Mouse (Mus musculus) E14TG2a.4 (cell line): ENCODE results near the gene Ephb2.

Experiments
- H3K27me3 ChIP-seq: 2 replicates; pipeline ENCODE4 v1.6.1; 2014; ENCODE audit warnings: low read length, control low read depth; ENCODE audit not compliant: insufficient read depth
- H3K36me3 ChIP-seq: 2 replicates; pipeline ENCODE4 v1.6.1; 2014; ENCODE audit warnings: low read length, control low read depth; ENCODE audit not compliant: insufficient read depth
- H3K4me1 ChIP-seq: replicated peaks from 2 replicates; pipeline ENCODE4 v1.6.1; 2014; ENCODE audit warnings: low read depth, low read length, control low read depth
- H3K4me3 ChIP-seq: replicated peaks from 2 replicates; pipeline ENCODE4 v1.5.1; 2014; ENCODE audit warnings: mild to moderate bottlenecking, low read length
- H3K9me3 ChIP-seq: 2 replicates; pipeline ENCODE4 v1.6.1; 2014; ENCODE audit warnings: low read length, control low read depth
- CTCF ChIP-seq: conservative IDR thresholded peaks from 2 replicates; pipeline ENCODE4 v1.5.1; 2014; ENCODE audit warnings: low read length
- NANOG ChIP-seq: IDR thresholded peaks from 2 replicates; pipeline ENCODE4 v1.6.1; 2014; ENCODE audit warnings: borderline replicate concordance, low read length, mixed read lengths
- POU5F1 ChIP-seq: IDR thresholded peaks from 2 replicates; pipeline ENCODE4 v1.6.1; 2014; ENCODE audit warnings: low read length, borderline replicate concordance

The Ephb2 gene

DNA sequence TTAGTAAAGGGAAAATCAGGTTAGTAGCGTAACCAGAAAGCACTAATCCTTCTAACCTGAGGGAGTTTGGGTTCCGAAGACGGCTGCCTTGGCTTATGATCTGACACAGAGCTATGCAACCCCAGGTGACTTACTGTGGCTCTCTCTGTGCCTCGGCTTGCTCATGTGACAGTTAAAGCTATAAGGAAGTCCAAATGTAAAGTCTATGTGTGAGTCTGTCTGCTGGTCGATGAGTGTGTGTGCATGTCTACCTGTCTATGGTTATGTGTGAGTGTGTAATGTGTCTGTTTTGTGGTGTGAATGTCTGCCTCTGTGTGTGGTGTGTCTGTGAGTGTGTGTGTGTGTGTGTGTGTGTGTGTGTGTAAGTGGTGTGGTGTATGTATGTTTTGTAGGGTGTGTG, 33.8 kb downstream of the Ephb2 start:
- H3K4me1 ChIP-seq, result peaks cover 92% of the 10 kb centered on the region
- no peaks in the 10 kb centered on the region for H3K36me3 ChIP-seq
- TF ChIP-seq POU5F1 (no peak), CTCF (no peak)
- no peak overlapping the region for H3K4me3 ChIP-seq
- no peaks in the 10 kb centered on the region for H3K9me3 ChIP-seq
- H3K27me3 ChIP-seq, result no peaks in the 10 kb centered on the region

DNA sequence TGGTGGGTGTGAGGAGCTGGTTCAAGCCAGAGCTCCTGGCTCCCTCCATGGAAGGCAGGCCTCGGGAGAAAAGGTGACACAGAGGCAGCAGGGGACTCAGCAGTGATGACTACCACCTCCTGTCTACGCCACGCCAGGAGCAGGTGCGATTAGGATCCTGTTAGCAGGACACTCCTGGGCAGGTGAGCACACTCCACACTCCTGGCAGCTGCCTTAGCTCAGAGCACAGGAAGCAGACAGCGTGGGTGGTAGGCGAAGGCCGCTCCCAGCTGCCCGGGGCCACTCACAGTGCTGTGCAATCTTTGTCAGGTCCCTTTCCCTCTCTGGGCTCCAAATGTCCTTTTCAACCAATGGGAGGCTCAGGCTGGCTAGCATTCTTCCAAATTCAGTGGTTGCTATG, 34.3 kb downstream of the Ephb2 start:
- Histone ChIP-seq H3K9me3 (no peaks in the 10 kb centered on the region), H3K4me3 (no peak overlapping the region), H3K36me3 (no peaks in the 10 kb centered on the region), H3K4me1 (peaks cover 87% of the 10 kb centered on the region), H3K27me3 (no peaks in the 10 kb centered on the region)
- TF ChIP-seq NANOG (no peak), CTCF (no peak), POU5F1 (no peak)

DNA sequence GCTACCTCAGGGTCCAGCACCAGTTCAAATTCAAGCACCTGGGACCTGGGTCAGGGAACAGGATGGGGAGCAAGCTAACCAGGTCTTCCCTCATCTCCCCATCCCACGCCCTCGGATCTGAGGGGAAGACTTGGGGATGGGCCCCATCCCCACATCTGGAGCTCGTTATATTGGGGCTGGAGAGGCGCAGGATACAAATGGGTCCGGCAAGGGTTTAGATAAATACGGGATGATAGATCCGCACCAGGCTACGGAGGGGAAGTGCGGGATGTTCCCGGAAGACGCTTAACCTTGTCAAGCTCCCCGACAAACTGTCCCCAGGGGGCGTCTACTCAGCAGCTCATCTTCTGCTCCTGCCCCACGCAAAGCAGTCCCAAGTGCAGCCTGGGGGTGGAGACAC, 35.4 kb downstream of the Ephb2 start:
- no peaks in the 10 kb centered on the region for H3K9me3 ChIP-seq
- TF ChIP-seq NANOG (no peak), POU5F1 (no peak), CTCF (no peak)
- no peak overlapping the region for H3K4me3 ChIP-seq
- no peaks in the 10 kb centered on the region for H3K36me3 ChIP-seq
- peaks cover 76% of the 10 kb centered on the region for H3K4me1 ChIP-seq
- H3K27me3 ChIP-seq, result no peaks in the 10 kb centered on the region

DNA sequence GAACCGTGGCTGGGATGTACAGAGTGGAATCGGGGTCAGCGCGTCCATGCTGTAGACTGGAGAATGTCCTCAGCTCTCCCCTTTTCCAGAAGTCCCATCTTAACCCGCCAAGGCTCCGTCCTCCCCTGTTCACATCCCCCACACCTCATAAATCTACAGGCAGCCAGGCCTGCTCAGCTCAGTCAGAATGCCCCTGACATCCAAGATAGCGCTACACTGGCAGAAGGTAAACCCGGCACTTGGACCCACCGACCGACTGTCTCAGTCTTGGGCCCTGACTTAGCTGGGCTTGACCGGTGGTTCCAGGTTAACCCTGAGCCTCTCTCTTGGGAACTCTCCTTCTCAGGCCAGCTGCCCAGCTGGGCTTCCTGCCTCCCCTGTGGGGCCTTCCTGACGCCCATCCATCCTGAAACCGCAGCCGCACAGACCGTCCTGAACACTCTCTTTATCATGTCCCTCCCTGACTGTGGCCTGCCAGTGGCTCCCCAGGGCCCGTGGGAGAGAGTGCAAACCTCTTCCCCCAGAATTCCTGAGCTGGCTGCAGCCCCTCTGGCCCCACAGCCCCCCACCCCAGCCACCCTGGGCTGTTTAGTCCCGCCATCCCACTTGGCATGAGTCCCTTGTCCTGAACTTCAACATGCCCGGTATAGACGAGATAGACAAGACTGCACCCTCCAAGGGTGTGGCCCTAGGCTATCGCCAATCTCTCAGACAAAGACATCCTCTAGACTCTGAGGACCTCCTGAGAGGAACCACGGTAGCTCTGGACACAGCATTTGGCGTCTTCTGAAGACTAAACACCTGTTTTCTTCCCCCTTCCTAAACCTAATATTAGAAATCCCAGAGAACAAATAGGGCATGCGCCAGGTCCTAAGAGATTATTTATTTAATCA, 37.9 kb downstream of the Ephb2 start:
- TF ChIP-seq CTCF (no peak), POU5F1 (no peak), NANOG (no peak)
- Histone ChIP-seq H3K4me3 (0 out of 2 replicates have a peak overlapping the region, but pooled peaks have one; percentile 7), H3K9me3 (no peaks in the 10 kb centered on the region), H3K4me1 (peaks cover 52% of the 10 kb centered on the region), H3K27me3 (no peaks in the 10 kb centered on the region), H3K36me3 (no peaks in the 10 kb centered on the region)

DNA sequence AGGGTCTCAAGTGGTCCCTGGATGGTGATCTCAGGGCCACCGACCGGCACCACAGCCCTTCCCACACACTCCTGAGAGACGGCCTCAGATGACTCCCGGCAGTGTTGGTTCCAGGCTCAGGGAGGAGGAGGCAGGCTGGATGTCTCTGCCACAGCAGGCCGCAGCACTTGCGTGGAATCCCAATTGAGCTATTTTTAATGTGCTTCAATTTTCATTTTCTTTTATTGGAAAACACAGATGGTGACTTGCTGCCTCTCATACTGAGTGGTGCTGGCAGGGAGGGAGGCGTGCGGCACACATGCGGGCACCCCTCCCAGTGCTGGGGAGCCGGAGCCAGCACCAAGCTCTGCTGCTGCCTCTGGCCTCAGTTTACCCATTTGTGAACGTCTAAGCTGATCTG, 42.5 kb downstream of the Ephb2 start:
- Histone ChIP-seq H3K4me3 (no peak overlapping the region), H3K9me3 (no peaks in the 10 kb centered on the region), H3K4me1 (peaks cover 17% of the 10 kb centered on the region), H3K27me3 (0 out of 2 replicates have a peak, but pooled peaks cover 4% of the 10 kb centered on the region), H3K36me3 (no peaks in the 10 kb centered on the region; the same call in 1 of the 2 replicates)
- TF ChIP-seq CTCF (no peak), POU5F1 (no peak), NANOG (no peak)

DNA sequence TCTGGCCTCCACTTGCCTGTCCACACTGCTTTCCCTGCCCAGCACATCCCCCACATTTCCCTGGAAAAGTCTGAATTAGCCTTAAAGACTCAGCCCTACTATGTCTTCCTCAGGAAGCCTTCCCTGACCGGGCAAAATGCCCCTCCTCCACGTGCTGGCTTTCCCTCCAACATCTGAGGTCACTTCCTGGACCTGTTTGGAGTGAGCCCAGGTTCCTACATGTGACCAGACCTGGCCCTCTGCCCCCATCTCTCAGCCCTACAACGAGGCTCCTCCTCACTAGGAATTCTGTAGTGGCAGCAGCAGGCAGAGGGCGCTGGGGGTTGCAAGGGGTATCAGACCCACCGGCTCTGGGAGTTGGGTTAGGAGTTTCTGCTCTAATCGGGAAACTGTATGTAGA, 46.0 kb downstream of the Ephb2 start:
- 0 out of 2 replicates have a peak, but pooled peaks cover 4% of the 10 kb centered on the region for H3K27me3 ChIP-seq
- no peaks in the 10 kb centered on the region for H3K9me3 ChIP-seq
- peaks cover 37% of the 10 kb centered on the region for H3K4me1 ChIP-seq
- no peaks in the 10 kb centered on the region; the same call in 1 of the 2 replicates for H3K36me3 ChIP-seq
- H3K4me3 ChIP-seq, result no peak overlapping the region
- TF ChIP-seq POU5F1, result no peak
- no peak for TF ChIP-seq NANOG
- no peak for TF ChIP-seq CTCF

DNA sequence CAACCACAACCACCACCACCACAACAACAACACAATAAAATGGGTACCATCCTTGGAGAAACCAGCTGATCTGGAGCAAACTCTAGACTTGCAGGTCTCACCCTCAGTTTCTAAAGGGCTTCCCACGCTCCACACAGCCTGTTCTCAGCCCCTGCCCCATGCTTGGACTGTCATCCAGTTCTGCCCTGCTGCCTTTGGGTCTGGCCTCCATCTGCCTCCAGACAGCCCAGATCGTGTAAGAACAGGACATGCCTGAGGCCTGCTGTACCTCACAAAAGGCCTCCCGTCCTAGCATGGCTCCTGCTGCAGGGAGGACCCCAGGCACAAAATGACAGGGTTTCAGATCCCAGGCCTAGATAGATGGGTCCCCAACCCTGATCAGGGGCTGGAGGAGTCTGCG, 48.4 kb downstream of the Ephb2 start:
- H3K27me3 ChIP-seq, result peaks cover 21% of the 10 kb centered on the region
- H3K4me1 ChIP-seq, result peaks cover 47% of the 10 kb centered on the region
- H3K36me3 ChIP-seq, result no peaks in the 10 kb centered on the region; the same call in 1 of the 2 replicates
- no peaks in the 10 kb centered on the region for H3K9me3 ChIP-seq
- TF ChIP-seq POU5F1 (no peak), NANOG (no peak), CTCF (no peak)
- no peak overlapping the region for H3K4me3 ChIP-seq

DNA sequence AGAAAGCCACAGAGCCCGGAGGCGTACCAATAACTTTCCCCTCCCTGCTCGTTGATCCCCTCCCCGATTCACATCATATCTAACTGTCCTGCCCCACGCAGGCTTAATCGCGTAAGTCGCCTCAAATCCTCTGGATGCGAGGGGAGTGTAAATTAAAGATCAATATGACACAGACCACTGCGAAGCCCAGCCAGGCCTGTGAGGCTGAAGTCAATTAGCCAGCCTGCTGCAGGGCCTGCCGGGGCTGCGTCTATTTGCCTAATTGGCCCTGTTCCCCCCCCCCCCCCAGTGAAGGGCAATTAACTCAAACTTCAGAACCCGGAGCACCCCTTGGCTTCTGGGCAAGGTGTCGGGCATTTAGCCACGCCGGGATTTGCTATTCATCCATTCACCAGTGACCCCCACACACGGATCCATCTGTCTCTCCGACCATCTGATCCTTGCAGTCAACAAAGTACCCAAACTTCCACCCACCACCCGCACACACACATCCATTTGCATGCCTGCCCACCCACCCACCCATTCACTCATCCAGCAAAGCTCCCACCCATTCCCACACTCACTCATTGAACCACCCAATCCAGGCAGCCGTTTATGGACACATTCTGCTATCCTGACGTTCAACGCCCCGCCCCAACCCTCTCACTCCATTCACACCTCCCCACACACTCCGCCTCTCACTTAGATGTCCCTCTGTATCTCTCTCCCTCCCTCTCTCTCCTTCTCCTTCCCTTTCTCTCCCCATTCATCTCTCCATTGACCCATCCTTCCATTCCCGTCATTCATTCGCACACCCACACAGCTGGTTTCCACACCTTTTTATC, 49.1 kb downstream of the Ephb2 start:
- no peaks in the 10 kb centered on the region for H3K9me3 ChIP-seq
- no peak for TF ChIP-seq NANOG
- no peak for TF ChIP-seq CTCF
- no peak for TF ChIP-seq POU5F1
- H3K4me1 ChIP-seq, result peaks cover 47% of the 10 kb centered on the region

More for the DNA sequence above, 49.1 kb downstream of the Ephb2 start:
- Histone ChIP-seq H3K36me3 (no peaks in the 10 kb centered on the region; the same call in 1 of the 2 replicates), H3K27me3 (peaks cover 28% of the 10 kb centered on the region), H3K4me3 (no peak overlapping the region)
